Mouse (Mus musculus): Measurements from ENCODE around the gene Ppp1r35.

Ppp1r35 gene

GRCm38 (mm10) chr5:137751988-137752387 is 26.7 kb upstream of the Ppp1r35 start:
- no peak for DNase-seq

- no peak for DNase-seq
These were observed 25.4 kb upstream of the Ppp1r35 start for GRCm38 (mm10) chr5:137753111-137753832.

DNA sequence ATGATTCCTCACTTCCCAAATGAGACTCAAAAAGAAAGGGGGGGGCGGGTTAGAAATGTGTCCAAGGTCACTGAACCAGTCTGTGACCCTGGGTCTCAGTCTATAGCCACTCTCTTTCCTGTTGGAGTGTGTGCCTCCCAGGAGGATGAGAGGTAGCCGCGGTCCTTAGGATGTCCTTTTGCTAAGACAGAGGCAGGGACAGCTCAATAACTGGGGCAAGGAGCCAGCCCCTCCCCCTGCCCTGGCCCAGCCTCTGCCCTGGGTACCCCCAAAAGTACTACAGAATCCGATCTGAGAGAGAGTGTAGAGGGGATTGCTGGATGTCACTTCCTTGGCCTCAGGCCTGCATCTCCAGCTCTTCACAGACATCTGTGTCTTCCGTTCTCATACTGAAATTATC is 23.2 kb upstream of the Ppp1r35 start:
- DNase-seq: no peak

GRCm38 (mm10) chr5:137756106-137756505 is 22.5 kb upstream of the Ppp1r35 start:
- no peak for DNase-seq

- peak; percentile 82 to 87 for DNase-seq
These were observed 21.6 kb upstream of the Ppp1r35 start for GRCm38 (mm10) chr5:137756882-137757661.

- DNase-seq: no peak
These were observed 20.8 kb upstream of the Ppp1r35 start for GRCm38 (mm10) chr5:137757887-137758286.

GRCm38 (mm10) chr5:137758921-137759534 is 19.6 kb upstream of the Ppp1r35 start:
- no peak for DNase-seq

DNA sequence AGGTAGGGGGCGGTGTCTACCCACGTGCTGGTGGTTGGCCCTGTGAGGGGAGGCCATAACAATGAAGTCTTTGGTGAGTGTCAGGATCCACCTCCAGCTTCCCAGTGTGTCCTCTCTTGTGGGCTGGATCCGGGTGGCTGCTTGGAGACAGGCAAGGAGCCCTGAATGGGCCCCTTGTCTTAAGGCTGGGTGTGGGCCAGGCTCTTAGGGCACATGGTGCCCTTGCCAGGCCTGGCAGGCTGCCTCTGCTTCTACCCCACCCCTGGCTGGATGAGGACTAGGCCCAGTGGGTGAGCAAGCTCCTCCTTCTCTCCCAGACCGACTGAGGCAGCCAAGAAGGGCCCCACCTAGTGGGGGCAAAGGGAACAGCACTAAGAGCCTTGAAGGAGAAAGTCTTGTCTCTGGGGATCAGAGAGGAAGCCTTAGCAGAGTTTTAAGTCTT is 18.7 kb upstream of the Ppp1r35 start:
- peak; percentile 89 to 93 for DNase-seq

GRCm38 (mm10) chr5:137764609-137765340 is 13.9 kb upstream of the Ppp1r35 start:
- no peak for DNase-seq

- DNase-seq: no peak
These were observed 12.4 kb upstream of the Ppp1r35 start for GRCm38 (mm10) chr5:137766270-137766669.

DNA sequence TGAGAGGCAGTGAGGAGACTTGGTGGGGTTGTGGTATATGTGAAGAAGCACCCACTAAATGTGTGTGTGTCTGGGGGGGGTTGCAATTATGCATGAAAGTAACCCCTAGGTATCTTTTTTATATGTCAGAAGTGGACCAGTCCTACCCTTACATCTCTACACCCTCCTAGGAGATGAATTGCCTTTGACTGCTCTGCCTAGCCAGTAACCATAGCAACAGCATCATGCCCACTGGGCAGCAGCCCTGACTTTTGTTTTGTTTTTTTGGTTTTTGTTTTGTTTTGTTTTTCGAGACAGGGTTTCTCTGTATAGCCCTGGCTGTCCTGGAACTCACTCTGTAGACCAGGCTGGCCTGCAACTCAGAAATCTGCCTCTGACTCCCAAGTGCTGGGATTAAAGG is 10.2 kb upstream of the Ppp1r35 start:
- no peak for DNase-seq

DNA sequence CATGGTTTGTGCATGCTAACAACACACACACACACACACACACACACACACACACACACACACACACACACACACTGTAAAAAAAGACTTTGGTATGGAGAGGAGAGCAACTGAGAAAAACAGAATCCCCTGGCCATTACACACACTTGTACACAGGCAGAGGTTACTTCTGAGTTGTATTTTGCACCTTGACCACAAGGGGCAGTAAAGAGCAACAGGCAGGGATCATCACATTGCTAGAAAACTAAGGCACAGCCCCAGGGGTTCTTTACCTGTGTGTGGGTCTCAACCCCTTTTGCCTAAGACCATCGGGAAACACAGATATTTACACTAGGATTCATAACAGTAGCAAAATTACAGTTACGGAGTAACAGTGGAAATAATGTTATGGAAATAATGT is 7.9 kb upstream of the Ppp1r35 start:
- no peak for DNase-seq

DNA sequence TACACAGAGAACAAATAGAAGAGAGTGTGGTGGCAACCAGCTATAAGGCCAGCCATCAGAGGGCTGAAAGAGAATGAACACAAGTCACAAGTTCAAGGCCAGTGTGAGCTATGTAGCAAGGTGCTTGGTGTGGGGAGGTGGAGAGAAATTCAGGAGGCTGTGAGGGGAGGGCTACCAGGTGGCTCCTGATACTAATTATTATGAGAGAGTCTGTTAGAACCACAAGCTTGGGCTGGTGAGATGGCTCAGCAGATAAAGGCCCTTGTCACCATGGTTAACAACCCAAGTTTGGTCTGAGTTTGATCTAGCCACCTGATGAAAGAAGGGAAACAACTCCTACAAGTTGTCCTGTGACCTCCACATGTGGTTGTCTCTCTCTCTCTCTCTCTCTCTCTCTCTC is 5.9 kb upstream of the Ppp1r35 start:
- DNase-seq: no peak

GRCm38 (mm10) chr5:137775587-137776290 is 2.9 kb upstream of the Ppp1r35 start:
- no peak for DNase-seq

GRCm38 (mm10) chr5:137776408-137776918 is 2.2 kb upstream of the Ppp1r35 start:
- peak; percentile 44 to 64 for DNase-seq

GRCm38 (mm10) chr5:137777267-137777845 is 1.3 kb upstream of the Ppp1r35 start:
- DNase-seq: no peak

DNA sequence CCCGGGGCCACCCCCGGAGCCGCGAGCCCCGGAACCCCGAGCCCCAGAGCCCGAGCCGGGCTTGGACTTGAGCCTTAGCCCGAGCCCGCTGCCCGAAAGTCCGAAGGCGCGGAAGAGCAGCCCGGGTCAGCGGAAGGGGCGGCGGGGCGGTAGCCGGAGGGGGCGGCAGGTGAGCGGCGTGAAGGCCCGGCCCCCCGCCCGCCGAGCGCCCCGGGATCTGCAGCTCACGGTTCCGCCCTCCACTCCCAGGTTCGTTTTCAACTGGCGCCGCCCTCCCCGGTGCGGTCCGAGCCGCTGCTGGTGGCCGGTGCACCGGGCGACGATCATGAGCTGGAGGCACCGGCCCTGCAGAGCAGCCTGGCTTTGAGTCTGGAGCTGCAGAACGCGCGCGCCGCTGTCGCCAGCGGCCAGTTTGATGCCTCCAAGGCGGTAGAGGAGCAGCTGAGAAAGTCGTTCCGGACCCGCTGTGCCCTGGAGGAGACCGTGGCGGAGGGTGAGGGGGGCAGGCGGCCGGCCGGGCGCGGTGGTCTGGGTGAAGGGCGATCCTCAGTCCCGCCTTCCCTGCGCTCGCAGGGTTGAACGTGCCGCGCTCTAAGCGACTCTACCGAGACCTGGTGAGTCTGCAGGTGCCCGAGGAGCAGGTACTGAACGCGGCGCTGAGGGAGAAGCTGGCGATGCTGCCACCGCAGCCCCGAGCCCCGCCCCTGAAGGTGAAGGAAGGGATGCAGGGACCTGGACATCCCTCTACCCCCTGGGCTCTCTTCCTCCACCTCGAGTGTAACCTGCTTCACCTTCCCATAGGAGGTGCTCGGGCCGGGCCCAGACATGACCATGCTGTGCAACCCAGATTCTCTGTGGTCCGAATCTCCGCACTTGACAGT is 644 bp downstream of the Ppp1r35 start:
- peak; percentile 42 to 43 for DNase-seq

- no peak for DNase-seq
These were observed 3.0 kb downstream of the Ppp1r35 start for GRCm38 (mm10) chr5:137781661-137782060.

GRCm38 (mm10) chr5:137782776-137783522 is 4.3 kb downstream of the Ppp1r35 start:
- no peak for DNase-seq

All from lung, adult 18-20 months (tissue).